Mouse (Mus musculus) lung, adult 18-20 months (tissue): ENCODE results near the gene Ntrk1.
A peak's percentile ranks its signal among the peaks of the same experiment; 100 is the strongest.

Experiments used
- DNase-seq, 2 experiments: peaks; one replicate each; pipeline ENCODE4 v3.0.0; 2022; ENCODE audit warnings: mixed read lengths in 2 of 2

The Ntrk1 gene

GRCm38 (mm10) chr3:87785156-87785555 lies 9.8 kb downstream of the Ntrk1 start:
- no peak for DNase-seq

- no peak for DNase-seq
Measured at GRCm38 (mm10) chr3:87783282-87784023, 11.5 kb downstream of the Ntrk1 start.

- no peak for DNase-seq
Measured at GRCm38 (mm10) chr3:87779086-87779485, 15.9 kb downstream of the Ntrk1 start.

GRCm38 (mm10) chr3:87778283-87778682 lies 16.7 kb downstream of the Ntrk1 start:
- peak in 1 of 2 experiments; percentile 28 for DNase-seq

- no peak for DNase-seq
Measured at GRCm38 (mm10) chr3:87771088-87771487, 23.9 kb downstream of the Ntrk1 start.

- DNase-seq: peak in 1 of 2 experiments; percentile 50
Measured at GRCm38 (mm10) chr3:87770280-87770679, 24.7 kb downstream of the Ntrk1 start.

GRCm38 (mm10) chr3:87769506-87769905 lies 25.5 kb downstream of the Ntrk1 start:
- no peak for DNase-seq

GRCm38 (mm10) chr3:87768844-87769243 lies 26.1 kb downstream of the Ntrk1 start:
- DNase-seq: peak; percentile 87 to 90

- no peak for DNase-seq
Measured at GRCm38 (mm10) chr3:87768431-87768830, 26.5 kb downstream of the Ntrk1 start.

- DNase-seq: peak; percentile 32 to 35
Measured at GRCm38 (mm10) chr3:87767764-87768163, 27.2 kb downstream of the Ntrk1 start.

GRCm38 (mm10) chr3:87766284-87766667 lies 28.7 kb downstream of the Ntrk1 start:
- no peak for DNase-seq

- no peak for DNase-seq
Measured at GRCm38 (mm10) chr3:87765631-87766283, 29.2 kb downstream of the Ntrk1 start.

- peak; percentile 66 to 67 for DNase-seq
Measured at GRCm38 (mm10) chr3:87765091-87765490, 29.9 kb downstream of the Ntrk1 start.

GRCm38 (mm10) chr3:87764506-87764905 lies 30.5 kb downstream of the Ntrk1 start:
- DNase-seq: no peak

GRCm38 (mm10) chr3:87763683-87764289 lies 31.2 kb downstream of the Ntrk1 start:
- DNase-seq: peak; percentile 56 to 60

GRCm38 (mm10) chr3:87763202-87763601 lies 31.8 kb downstream of the Ntrk1 start:
- DNase-seq: no peak

GRCm38 (mm10) chr3:87761408-87762375 lies 33.3 kb downstream of the Ntrk1 start:
- no peak for DNase-seq

GRCm38 (mm10) chr3:87758641-87759040 lies 36.3 kb downstream of the Ntrk1 start:
- no peak for DNase-seq

GRCm38 (mm10) chr3:87756488-87756887 lies 38.5 kb downstream of the Ntrk1 start:
- no peak for DNase-seq

- DNase-seq: peak; percentile 80 to 84
Measured at GRCm38 (mm10) chr3:87755964-87756363, 39.0 kb downstream of the Ntrk1 start.

GRCm38 (mm10) chr3:87753829-87754228 lies 41.1 kb downstream of the Ntrk1 start:
- DNase-seq: no peak

- DNase-seq: no peak
Measured at GRCm38 (mm10) chr3:87752567-87752966, 42.4 kb downstream of the Ntrk1 start.

GRCm38 (mm10) chr3:87749977-87750376 lies 45.0 kb downstream of the Ntrk1 start:
- DNase-seq: no peak
